13 mouse cellular contexts compared by ENCODE assay signal in genomic region chr4:106794247-106794646, GRCm38 (mm10). TPM values are rescaled to one million over a fixed set of nuclear protein-coding genes. Genes with fewer than 3 reads are reported as not detected.
DNase-seq lines count a peak whose midpoint lies in the region; ATAC-seq and TF ChIP-seq lines count a peak whose summit lies in the region.
"Had no signal": no experiment of that assay in that cellular context is flagged by ENCODE, and none has a peak within 500 bp of the region (broad histone marks: within the 10 kb centered on the region; RNA-seq: fewer than 3 reads in every experiment).

No protein-coding gene starts in this region.

- peak overlapping the region in 1 of 2 experiments; percentile 2; a peak in 1 of 4 replicates for H3K4me3 ChIP-seq in MEL (ENCODE audit: control insufficient read depth in 1 of 2, insufficient read depth in 1 of 2, low read depth in 2 of 2, low read length in 2 of 2)
- no peak overlapping the region for H3K4me3 ChIP-seq in liver, embryonic 12.5 days
- H3K4me3 ChIP-seq in small intestine, adult 2 months (ENCODE audit: low read depth, low read length): no peak overlapping the region
- H3K4me3 ChIP-seq: layer of hippocampus, adult 2 months had no signal

- 23% methylated on average over 7 of the region's 7 CpGs for WGBS in liver, embryonic 12.5 days (ENCODE audit: insufficient replicate concordance)
- WGBS in small intestine, adult 2 months: 79% methylated on average over 7 of the region's 7 CpGs

- no peak for TF ChIP-seq CTCF in MEL (IDR thresholded peaks at IDR 0.05 in 2 of 3, conservative IDR thresholded peaks at IDR 0.05 in 1 of 3; ENCODE audit: control insufficient read depth in 1 of 3, insufficient read depth in 1 of 3, low read depth in 2 of 3, low read length in 3 of 3, poor library complexity in 1 of 3, severe bottlenecking in 1 of 3)
- no peak for TF ChIP-seq CTCF in small intestine, adult 2 months (IDR thresholded peaks at IDR 0.05; ENCODE audit: extremely low read depth, insufficient read length, insufficient replicate concordance, low read depth, low read length)

- H3K4me2 ChIP-seq in liver, embryonic 12.5 days: peak overlapping the region; percentile 37

- H3K9ac ChIP-seq in MEL (ENCODE audit: control insufficient read depth, low read depth, low read length, poor library complexity, severe bottlenecking): peak overlapping the region; percentile 7; the same call in 1 of the 2 replicates
- H3K9ac ChIP-seq in liver, embryonic 12.5 days: peak overlapping the region; percentile 41; the same call in 1 of the 2 replicates

- H3K79me2 ChIP-seq in MEL (ENCODE audit: control insufficient read depth, insufficient read depth, low read length, poor library complexity): no peaks in the 10 kb centered on the region

- peak; percentile 93 for DNase-seq in CD4-positive, CD25-positive, alpha-beta regulatory T cell, adult 2 months (ENCODE audit: low read depth, low spot score)
- DNase-seq in MEL (ENCODE audit: low read depth, low spot score): peak; percentile 92
- DNase-seq in heart, adult 8-10 months (ENCODE audit: low spot score): no peak
- no peak for DNase-seq in heart, postnatal 25 days (ENCODE audit: low spot score)
- no peak for DNase-seq in urinary bladder, postnatal 14 days (ENCODE audit: low spot score)
- DNase-seq: adrenal gland, adult 8-10 months; cerebellum, adult 11-12 months; kidney, adult 18-20 months; lung, postnatal 36 days had no signal

- H3K9me3 ChIP-seq in MEL (replicated peaks; ENCODE audit: insufficient read depth, low read length): no peaks in the 10 kb centered on the region
- H3K9me3 ChIP-seq in liver, embryonic 12.5 days (replicated peaks): no peaks in the 10 kb centered on the region

- peaks cover 22 to 46% of the 10 kb centered on the region in 2 experiments for H3K4me1 ChIP-seq in MEL (ENCODE audit: control insufficient read depth in 1 of 2, insufficient read depth in 2 of 2, low read length in 2 of 2)
- H3K4me1 ChIP-seq in liver, embryonic 12.5 days: peaks cover 70% of the 10 kb centered on the region
- peaks cover 33% of the 10 kb centered on the region for H3K4me1 ChIP-seq in small intestine, adult 2 months (ENCODE audit: control insufficient read depth, insufficient read depth, insufficient read length, low read length)

- ATAC-seq in liver, embryonic 12.5 days: peak; percentile 44

- H3K27ac ChIP-seq in MEL (ENCODE audit: control insufficient read depth, low read depth, low read length): peak overlapping the region; percentile 61
- H3K27ac ChIP-seq in liver, embryonic 12.5 days: peak overlapping the region; percentile 55
- H3K27ac ChIP-seq in small intestine, adult 2 months (ENCODE audit: insufficient read depth, low read depth, low read length): peak overlapping the region; percentile 64
- H3K27ac ChIP-seq: layer of hippocampus, adult 2 months; stomach, postnatal 0 days had no signal

- peak; percentile 93 to 94 for TF ChIP-seq EP300 in MEL (IDR thresholded peaks at IDR 0.05; ENCODE audit: low read depth in 1 of 2, low read length in 2 of 2)

- peak in 1 of 2 experiments; percentile 49; a peak in 1 of 4 replicates for TF ChIP-seq POLR2A in MEL (IDR thresholded peaks at IDR 0.05; ENCODE audit: control insufficient read depth in 1 of 2, insufficient read depth in 1 of 2, low read depth in 1 of 2, low read length in 2 of 2, poor library complexity in 1 of 2)
- no peak for TF ChIP-seq POLR2A in small intestine, adult 2 months (IDR thresholded peaks at IDR 0.05; ENCODE audit: low read depth, low read length)

- intact Hi-C loops in heart, postnatal 25 days (cut with DNase I): no loop called here

- H3K27me3 ChIP-seq in MEL (ENCODE audit: control insufficient read depth in 1 of 2, insufficient read depth in 2 of 2, low read length in 2 of 2): no peaks in the 10 kb centered on the region
- peaks cover 7% of the 10 kb centered on the region; the same call in 1 of the 2 replicates for H3K27me3 ChIP-seq in liver, embryonic 12.5 days (replicated peaks)
- H3K27me3 ChIP-seq in small intestine, adult 2 months (ENCODE audit: control insufficient read depth, insufficient read depth, low read length): no peaks in the 10 kb centered on the region

- H3K36me3 ChIP-seq in MEL (ENCODE audit: control insufficient read depth in 1 of 2, insufficient read depth in 2 of 2, low read length in 2 of 2): peaks cover 0 to 24% of the 10 kb centered on the region in 2 experiments; a peak in 2 of 4 replicates
- H3K36me3 ChIP-seq in liver, embryonic 12.5 days: no peaks in the 10 kb centered on the region
- no peaks in the 10 kb centered on the region for H3K36me3 ChIP-seq in small intestine, adult 2 months (ENCODE audit: control insufficient read depth, insufficient read depth, low read length)

- TF ChIP-seq RAD21 in MEL (IDR thresholded peaks at IDR 0.05; ENCODE audit: low read depth, low read length): no peak

TF ChIP-seq in MEL, 35 proteins besides CTCF, POLR2A, EP300 and RAD21:
- TF ChIP-seq POLR2AphosphoS5 (IDR thresholded peaks at IDR 0.05; ENCODE audit: borderline replicate concordance, low read depth, low read length) (no peak), ZKSCAN1 (IDR thresholded peaks at IDR 0.05; ENCODE audit: low read depth, low read length) (no peak), ZMIZ1 (IDR thresholded peaks at IDR 0.05; ENCODE audit: low read depth, low read length) (no peak), HCFC1 (IDR thresholded peaks at IDR 0.05; ENCODE audit: low read depth, low read length) (0 out of 2 replicates have a peak, but pooled peaks have one; percentile 31), TBP (IDR thresholded peaks at IDR 0.05; ENCODE audit: low read depth, low read length) (peak; percentile 81), SIN3A (IDR thresholded peaks at IDR 0.05; ENCODE audit: low read length) (peak; percentile 90), GATA1 (IDR thresholded peaks at IDR 0.05; ENCODE audit: low read depth, low read length) (peak; percentile 95), ZNF384 (IDR thresholded peaks at IDR 0.05; ENCODE audit: low read depth, low read length) (no peak), MYC (IDR thresholded peaks at IDR 0.05; ENCODE audit: low read depth, low read length) (no peak), USF1 (IDR thresholded peaks at IDR 0.05; ENCODE audit: low read depth, low read length) (no peak), MYB (IDR thresholded peaks at IDR 0.05; ENCODE audit: low read depth, low read length) (peak; percentile 60; the same call in 1 of the 2 replicates), MAX (IDR thresholded peaks at IDR 0.05; ENCODE audit: low read length) (no peak), TCF12 (IDR thresholded peaks at IDR 0.05; ENCODE audit: low read depth, low read length) (peak; percentile 79), SMC3 (IDR thresholded peaks at IDR 0.05; ENCODE audit: low read depth, low read length) (no peak), GABPA (IDR thresholded peaks at IDR 0.05; ENCODE audit: low read depth, low read length) (no peak), CHD2 (IDR thresholded peaks at IDR 0.05; ENCODE audit: low read length) (no peak), NELFE (IDR thresholded peaks at IDR 0.05; ENCODE audit: low read depth, low read length) (no peak), MAZ (IDR thresholded peaks at IDR 0.05; ENCODE audit: low read depth, low read length) (no peak; the same call in 1 of the 2 replicates), POLR2AphosphoS2 (IDR thresholded peaks at IDR 0.05; ENCODE audit: low read length) (no peak), E2F4 (IDR thresholded peaks at IDR 0.05; ENCODE audit: borderline replicate concordance, low read depth, low read length) (no peak), UBTF (IDR thresholded peaks at IDR 0.05; ENCODE audit: borderline replicate concordance, insufficient read depth, low read depth, low read length) (0 out of 2 replicates have a peak, but pooled peaks have one; percentile 59), JUND (IDR thresholded peaks at IDR 0.05; ENCODE audit: low read depth, low read length) (no peak), MEF2A (IDR thresholded peaks at IDR 0.05; ENCODE audit: extremely low read depth, insufficient replicate concordance, low read depth, low read length, poor library complexity, severe bottlenecking) (no peak), BHLHE40 (IDR thresholded peaks at IDR 0.05; ENCODE audit: borderline replicate concordance, low read depth, low read length) (peak; percentile 96), CHD1 (IDR thresholded peaks at IDR 0.05; ENCODE audit: low read depth, low read length) (no peak), TAL1 (IDR thresholded peaks at IDR 0.05; ENCODE audit: low read length) (peak; percentile 20; the same call in 1 of the 2 replicates), MXI1 (IDR thresholded peaks at IDR 0.05; ENCODE audit: low read depth, low read length) (peak; percentile 28; the same call in 1 of the 2 replicates), ELF1 (IDR thresholded peaks at IDR 0.05; ENCODE audit: low read depth, low read length) (no peak), RCOR1 (IDR thresholded peaks at IDR 0.05; ENCODE audit: low read depth, low read length) (peak; percentile 92), KAT2A (conservative IDR thresholded peaks at IDR 0.05; ENCODE audit: low read depth, low read length) (no peak), NRF1 (IDR thresholded peaks at IDR 0.05; ENCODE audit: insufficient read depth, low read depth, low read length, poor library complexity, severe bottlenecking) (no peak), ZC3H11A (IDR thresholded peaks at IDR 0.05; ENCODE audit: low read depth, low read length) (no peak), MAFK (IDR thresholded peaks at IDR 0.05; ENCODE audit: borderline replicate concordance, low read depth, low read length) (peak; percentile 77; the same call in 1 of the 2 replicates), ETS1 (IDR thresholded peaks at IDR 0.05; ENCODE audit: low read depth, low read length) (peak; percentile 97), USF2 (IDR thresholded peaks at IDR 0.05; ENCODE audit: borderline replicate concordance in 1 of 2, insufficient read depth in 1 of 2, low read depth in 1 of 2, low read length in 2 of 2) (no peak)
TF ChIP-seq in MEL: peak in this region for 13.

RNA-seq across cellular contexts. Expression of gene Acot11, which starts 10.6 kb away (rescaled TPM):
- 1.5 and 1.8 TPM in 2 replicates for total RNA-seq in MEL (2012; rRNA removed)
- polyA plus RNA-seq in MEL (2012; ENCODE audit: insufficient read depth in 1 of 2, insufficient read length in 2 of 2, low read depth in 1 of 2, low replicate concordance in 2 of 2, missing spikeins in 1 of 2): 1 to 10 TPM in 1 of 2 experiments, not detected in 1; 2.5 TPM
- 7.5 and 7.6 TPM in 2 replicates for polyA plus RNA-seq in liver, embryonic 12.5 days (2016; fragmentation: Nextera tagmentation; extraction: Ambion mirVana)
- 24.9 and 32.1 TPM in 2 replicates for polyA plus RNA-seq in small intestine, adult 2 months (2012; rRNA removed)
- 10 to 100 TPM; 26.2 to 44.3 (median 36.4) TPM for total RNA-seq in heart, adult 8-10 months (2022)
- total RNA-seq in heart, postnatal 25 days (2021): 10 to 100 TPM; 28.6 to 37.1 TPM

Comparison
In these comparisons a context has a peak if more than half of its experiments do, and no peak if none do; other contexts are left out.
1. DNase-seq: peak in CD4-positive, CD25-positive, alpha-beta regulatory T cell, adult 2 months (single experiment) and MEL (single experiment); none in heart, adult 8-10 months (single experiment), heart, postnatal 25 days (single experiment) and urinary bladder, postnatal 14 days (single experiment).
2. Peak in every context shown above with its lines, with median percentiles within 50 percentile points of each other: H3K27ac ChIP-seq.